Mouse (Mus musculus): ENCODE data around the gene Srsf12. TPM values are rescaled to one million over a fixed set of nuclear protein-coding genes. Genes with fewer than 3 reads are reported as not detected.

Gene Srsf12
- polyA plus RNA-seq, 1 experiment from 2014 or later = 33.9 TPM

Other genes with a start within 250 kb of the Srsf12 start
- 32.2 and 32.3 TPM in 2 replicates for gene Rragd, start 226.0 kb upstream of the Srsf12 start, polyA plus RNA-seq (2015; fragmentation: Nextera tagmentation; extraction: Ambion mirVana)
- 49.0 and 51.1 TPM in 2 replicates for gene Ube2j1, start 177.6 kb upstream of the Srsf12 start, polyA plus RNA-seq (2015; fragmentation: Nextera tagmentation; extraction: Ambion mirVana)
- gene Gabrr2, start 146.0 kb upstream of the Srsf12 start, polyA plus RNA-seq (2015; fragmentation: Nextera tagmentation; extraction: Ambion mirVana) = 0.44 and 0.54 TPM in 2 replicates
- gene Gabrr1, start 76.5 kb upstream of the Srsf12 start, polyA plus RNA-seq (2015; fragmentation: Nextera tagmentation; extraction: Ambion mirVana) = 0.14 and 0.63 TPM in 2 replicates
- 1.2 and 1.7 TPM in 2 replicates for gene Pm20d2, start 19.3 kb upstream of the Srsf12 start, polyA plus RNA-seq (2015; fragmentation: Nextera tagmentation; extraction: Ambion mirVana)
- gene Pnrc1, start 81.2 kb downstream of the Srsf12 start, polyA plus RNA-seq (2015; fragmentation: Nextera tagmentation; extraction: Ambion mirVana) = 71.0 and 83.2 TPM in 2 replicates
- 30.7 and 32.5 TPM in 2 replicates for gene Rngtt, start 101.3 kb downstream of the Srsf12 start, polyA plus RNA-seq (2015; fragmentation: Nextera tagmentation; extraction: Ambion mirVana)